Mouse (Mus musculus) E14TG2a.4 (cell line): Measurements from ENCODE around the gene Rasal1.

Experiments used
- CTCF ChIP-seq: conservative IDR thresholded peaks from 2 replicates; pipeline ENCODE4 v1.5.1; 2014; ENCODE audit warnings: low read length
- NANOG ChIP-seq: IDR thresholded peaks from 2 replicates; pipeline ENCODE4 v1.6.1; 2014; ENCODE audit warnings: borderline replicate concordance, low read length, mixed read lengths
- POU5F1 ChIP-seq: IDR thresholded peaks from 2 replicates; pipeline ENCODE4 v1.6.1; 2014; ENCODE audit warnings: low read length, borderline replicate concordance

GRCm38 (mm10) chr5:120634131-120634530, 14.5 kb upstream of the Rasal1 start, which contains the start of gene Cfap73:
- TF ChIP-seq CTCF (no peak), NANOG (no peak), POU5F1 (no peak)
